Mouse (Mus musculus) hindbrain, postnatal 0 days (tissue): ENCODE results near the gene Sphkap. TPM values are rescaled to one million over a fixed set of nuclear protein-coding genes. Genes with fewer than 3 reads are reported as not detected.

ENCODE experiments used
- ATAC-seq: fragments of 200-750 bp; cut with Nextera tagmentation; 2 replicates; pipeline ENCODE4 v1.8.0; 2017; ENCODE audit warnings: mild to moderate bottlenecking, moderate TSS enrichment, moderate library complexity
- DNase-seq: peaks from one replicate; pipeline ENCODE4 v3.0.0-alpha.2; 2015; ENCODE audit warnings: low spot score
- H3K27ac ChIP-seq: fragments of 300-500 bp; sonication (generic); 2 replicates; pipeline ENCODE4 v1.5.1; 2014; ENCODE audit warnings: mild to moderate bottlenecking
- H3K27me3 ChIP-seq: fragments of 300-500 bp; sonication (generic); 2 replicates; pipeline ENCODE4 v1.6.1; 2014; ENCODE audit warnings: low read length, mixed read lengths; ENCODE audit not compliant: insufficient read depth
- H3K36me3 ChIP-seq: fragments of 300-500 bp; sonication (generic); 2 replicates; pipeline ENCODE4 v1.6.1; 2014; ENCODE audit warnings: low read length, mixed read lengths; ENCODE audit not compliant: insufficient read depth
- H3K4me1 ChIP-seq: fragments of 300-500 bp; sonication (generic); 2 replicates; pipeline ENCODE4 v1.6.1; 2014; ENCODE audit warnings: antibody characterized with exemption, low read length, mixed read lengths; ENCODE audit not compliant: insufficient read depth
- H3K4me2 ChIP-seq: fragments of 300-500 bp; sonication (generic); 2 replicates; pipeline ENCODE4 v1.6.1; 2014; ENCODE audit warnings: low read depth, mild to moderate bottlenecking, low read length, moderate library complexity, mixed read lengths
- H3K4me3 ChIP-seq: fragments of 300-500 bp; sonication (generic); 2 replicates; pipeline ENCODE4 v1.5.1; 2014; ENCODE audit warnings: low read length
- H3K9ac ChIP-seq: fragments of 300-500 bp; sonication (generic); replicated peaks from 2 replicates; pipeline ENCODE4 v1.6.1; 2014; ENCODE audit warnings: mild to moderate bottlenecking, low read length, moderate library complexity, mixed read lengths
- H3K9me3 ChIP-seq: fragments of 300-500 bp; sonication (generic); 2 replicates; pipeline ENCODE4 v1.6.1; 2016; ENCODE audit warnings: low read length, mixed read lengths
- CTCF ChIP-seq: IDR thresholded peaks from 2 replicates; pipeline ENCODE4 v1.5.1; 2016; ENCODE audit warnings: antibody characterized with exemption, control low read depth, low read depth
- WGBS: fragments of 180-500 bp; shearing (Covaris S2); extraction: QIAGEN DNeasy Blood & Tissue Kit; methylation state at CpG from one replicate; pipeline ENCODE4 v1.1.7; 2014; 5-methylcytosine and 5-hydroxymethylcytosine counted together
- polyA plus RNA-seq: library from polyadenylated mRNA; unstranded; fragments of >200 nt; fragmentation: Nextera tagmentation; extraction: Ambion mirVana; gene quantifications from 2 replicates; pipeline ENCODE4 v1.2.1, GENCODE M21; 2015
- total RNA-seq: library from RNA; depleted of rRNA; stranded (reverse); fragments of >200 nt; gene quantifications from 2 replicates; pipeline ENCODE4 v1.2.3, GENCODE M21; 2014; rRNA removed

Gene Sphkap
- total RNA-seq, result 70.9 and 76.3 TPM in 2 replicates
- polyA plus RNA-seq, result 23.7 and 25.4 TPM in 2 replicates

DNA sequence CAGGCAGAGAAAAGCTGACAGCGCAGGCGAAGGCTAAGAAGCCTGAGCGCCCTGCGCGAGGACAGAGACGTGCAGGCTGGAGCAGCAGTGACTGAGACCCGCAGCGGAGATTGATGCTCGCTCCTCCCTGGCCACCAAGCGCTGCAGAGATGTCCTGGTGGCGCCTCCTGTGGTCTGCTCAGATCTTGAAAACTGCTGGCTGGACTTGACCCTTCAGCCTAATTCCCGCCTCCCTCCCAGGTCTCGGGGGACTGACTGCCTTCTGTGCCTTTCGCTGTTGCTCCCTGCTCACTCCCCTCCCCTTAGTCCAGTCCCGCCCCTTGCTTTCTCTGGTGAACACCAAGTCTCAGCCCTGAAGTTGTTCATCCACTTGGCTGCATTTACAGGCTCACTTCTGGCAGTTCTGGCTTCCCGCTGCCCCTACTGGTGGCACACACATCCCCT is at the start of gene Sphkap:
TSS of gene Sphkap (minus strand) at position 180 of the 444 bp plus-strand sequence.
- DNase-seq (peak; percentile 85), ATAC-seq (peak; percentile 92)
- TF ChIP-seq CTCF, result peak; percentile 59
- Histone ChIP-seq H3K9ac (peak within 1 kb of the TSS; percentile 58), H3K4me1 (no peaks in the 10 kb centered on the region), H3K4me2 (peak within 1 kb of the TSS; percentile 79), H3K9me3 (no peaks in the 10 kb centered on the region), H3K27me3 (no peaks in the 10 kb centered on the region), H3K36me3 (no peaks in the 10 kb centered on the region), H3K27ac (peak within 1 kb of the TSS; percentile 41; the same call in 1 of the 2 replicates), H3K4me3 (peak within 1 kb of the TSS; percentile 56)
- under 1% methylated on average over 16 of the region's 16 CpGs for WGBS

GRCm38 (mm10) chr1:83451291-83451690 is 43.3 kb upstream of the Sphkap start:
- Histone ChIP-seq H3K4me1 (no peaks in the 10 kb centered on the region), H3K36me3 (no peaks in the 10 kb centered on the region), H3K9ac (no peak overlapping the region), H3K4me2 (no peak overlapping the region), H3K4me3 (no peak overlapping the region), H3K27me3 (no peaks in the 10 kb centered on the region), H3K27ac (no peak overlapping the region), H3K9me3 (no peaks in the 10 kb centered on the region)
- DNase-seq (peak; percentile 68), ATAC-seq (peak; percentile 76)
- no peak for TF ChIP-seq CTCF
- WGBS, result 76% methylated on average over 5 of the region's 5 CpGs

DNA sequence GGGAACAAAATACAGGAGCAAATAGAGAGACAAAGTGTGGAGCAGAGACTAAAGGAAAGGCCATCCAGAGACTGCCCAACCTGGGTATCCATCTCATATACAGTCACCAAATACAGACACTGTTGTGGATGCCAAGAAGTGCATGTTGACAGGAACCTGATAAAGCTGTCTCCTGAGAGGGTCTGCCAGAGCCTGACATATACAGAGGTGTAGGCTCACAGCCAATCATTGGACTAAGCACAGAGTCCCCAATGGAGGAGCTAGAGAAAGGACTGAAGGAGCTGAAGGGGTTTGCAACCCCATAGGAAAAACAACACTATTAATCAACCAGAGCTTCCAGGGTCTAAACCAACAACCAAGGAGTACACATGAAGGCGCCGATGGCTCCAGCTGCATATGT is 32.4 kb upstream of the Sphkap start:
- Histone ChIP-seq H3K27me3 (no peaks in the 10 kb centered on the region), H3K4me1 (no peaks in the 10 kb centered on the region), H3K9ac (no peak overlapping the region), H3K36me3 (no peaks in the 10 kb centered on the region), H3K9me3 (no peaks in the 10 kb centered on the region), H3K27ac (no peak overlapping the region), H3K4me3 (no peak overlapping the region), H3K4me2 (no peak overlapping the region)
- no peak for TF ChIP-seq CTCF
- no peak for ATAC-seq
- WGBS, result 98% methylated on average over 2 of the region's 2 CpGs
- DNase-seq, result no peak

GRCm38 (mm10) chr1:83433932-83434331 is 25.9 kb upstream of the Sphkap start:
- TF ChIP-seq CTCF, result no peak
- DNase-seq (no peak), ATAC-seq (no peak)
- H3K9ac ChIP-seq, result no peak overlapping the region
- no peak overlapping the region for H3K4me3 ChIP-seq
- H3K9me3 ChIP-seq, result no peaks in the 10 kb centered on the region
- no peaks in the 10 kb centered on the region for H3K4me1 ChIP-seq
- no peak overlapping the region for H3K27ac ChIP-seq
- WGBS, result 87% methylated on average over 3 of the region's 3 CpGs
- H3K36me3 ChIP-seq, result no peaks in the 10 kb centered on the region
- no peaks in the 10 kb centered on the region for H3K27me3 ChIP-seq
- H3K4me2 ChIP-seq, result no peak overlapping the region

DNA sequence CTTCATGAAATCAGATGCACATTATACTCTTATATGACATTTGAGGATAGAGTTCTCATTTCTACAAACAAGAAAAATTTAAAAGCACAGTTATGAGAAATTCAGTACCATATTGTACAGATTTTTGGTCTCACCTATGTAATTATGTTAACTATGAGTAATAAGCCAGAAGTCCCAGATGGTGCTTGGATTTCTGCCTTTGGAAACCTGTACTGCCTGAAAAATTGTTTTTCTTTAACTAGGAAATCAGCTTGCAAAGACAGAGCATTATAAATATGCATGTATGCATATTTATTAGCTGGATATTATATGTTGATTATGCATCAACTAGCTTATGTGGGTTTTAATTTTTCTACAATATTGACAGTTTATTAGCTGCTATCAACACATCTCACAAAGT is 21.9 kb upstream of the Sphkap start:
- Histone ChIP-seq H3K36me3 (no peaks in the 10 kb centered on the region), H3K9me3 (no peaks in the 10 kb centered on the region), H3K27ac (no peak overlapping the region), H3K9ac (no peak overlapping the region), H3K4me1 (no peaks in the 10 kb centered on the region), H3K27me3 (no peaks in the 10 kb centered on the region), H3K4me3 (no peak overlapping the region), H3K4me2 (no peak overlapping the region)
- ATAC-seq, result no peak
- no peak for DNase-seq
- TF ChIP-seq CTCF, result no peak

GRCm38 (mm10) chr1:83407616-83408015 is 384 bp downstream of the Sphkap start:
- no peaks in the 10 kb centered on the region for H3K36me3 ChIP-seq
- peak; percentile 53 for ATAC-seq
- H3K4me1 ChIP-seq, result no peaks in the 10 kb centered on the region
- no peak for DNase-seq
- H3K27ac ChIP-seq, result peak overlapping the region; percentile 41; the same call in 1 of the 2 replicates
- no peaks in the 10 kb centered on the region for H3K27me3 ChIP-seq
- no peak for TF ChIP-seq CTCF
- WGBS, result 4% methylated on average over 11 of the region's 11 CpGs
- no peaks in the 10 kb centered on the region for H3K9me3 ChIP-seq
- peak overlapping the region; percentile 58 for H3K9ac ChIP-seq
- peak overlapping the region; percentile 56 for H3K4me3 ChIP-seq
- peak overlapping the region; percentile 79 for H3K4me2 ChIP-seq

GRCm38 (mm10) chr1:83406882-83407549 is 984 bp downstream of the Sphkap start:
- WGBS, result 16% methylated on average over 8 of the region's 8 CpGs
- H3K4me1 ChIP-seq, result no peaks in the 10 kb centered on the region
- peak overlapping the region; percentile 56 for H3K4me3 ChIP-seq
- peak; percentile 70 for ATAC-seq
- H3K9ac ChIP-seq, result peak overlapping the region; percentile 58
- TF ChIP-seq CTCF, result peak; percentile 53
- DNase-seq, result peak; percentile 56
- H3K4me2 ChIP-seq, result peak overlapping the region; percentile 79
- H3K36me3 ChIP-seq, result no peaks in the 10 kb centered on the region
- no peaks in the 10 kb centered on the region for H3K9me3 ChIP-seq
- H3K27ac ChIP-seq, result peak overlapping the region; percentile 41; the same call in 1 of the 2 replicates
- no peaks in the 10 kb centered on the region for H3K27me3 ChIP-seq
